Mouse (Mus musculus) bone marrow, adult 2 months (tissue): ENCODE results near the gene Gpr137. TPM values are rescaled to one million over a fixed set of nuclear protein-coding genes. Genes with fewer than 3 reads are reported as not detected.
"Not testable (repeated sequence)": the region's sequence is repeated elsewhere in the genome, so short reads cannot be mapped to it uniquely, and the experiment has no call there.

Source experiments
- H3K27ac ChIP-seq: fragments of 200-500 bp; 2 replicates; pipeline ENCODE4 v1.5.1; 2012; ENCODE audit warnings: low read depth, mild to moderate bottlenecking, control low read depth, inconsistent platforms, low read length; ENCODE audit not compliant: control insufficient read depth, poor library complexity, insufficient read depth
- H3K4me1 ChIP-seq: fragments of 200-500 bp; 2 replicates; pipeline ENCODE4 v1.6.1; 2011; ENCODE audit warnings: low read length; ENCODE audit not compliant: control insufficient read depth, insufficient read depth
- H3K4me3 ChIP-seq: fragments of 200-500 bp; replicated peaks from 2 replicates; pipeline ENCODE3; 2011; ENCODE audit warnings: mild to moderate bottlenecking, low read depth, low read length, control low read depth; ENCODE audit not compliant: control insufficient read depth
- CTCF ChIP-seq: fragments of 200-500 bp; IDR thresholded peaks from 2 replicates; pipeline ENCODE4 v1.5.1; 2011; ENCODE audit warnings: low read length, control low read depth; ENCODE audit not compliant: control insufficient read depth, insufficient read depth
- POLR2A ChIP-seq: fragments of 200-500 bp; IDR thresholded peaks from 2 replicates; pipeline ENCODE4 v1.6.1; 2011; ENCODE audit warnings: low read depth, mild to moderate bottlenecking, control low read depth, low read length, borderline replicate concordance; ENCODE audit not compliant: control insufficient read depth
- WGBS: fragments of 180-500 bp; shearing (Covaris S2); methylation state at CpG from one replicate; pipeline ENCODE4 v1.1.7; 2018; 5-methylcytosine and 5-hydroxymethylcytosine counted together
- polyA plus RNA-seq: library from polyadenylated mRNA; stranded (reverse); fragments of >200 nt; gene quantifications from 2 replicates; pipeline ENCODE4 v1.2.4, GENCODE M21; 2011; ENCODE audit warnings: low replicate concordance; ENCODE audit not compliant: missing spikeins, insufficient read depth, insufficient read length

The Gpr137 gene
- 18.7 and 31.9 TPM in 2 replicates for polyA plus RNA-seq

GRCm38 (mm10) chr19:6942249-6942691, at the start of gene Gpr137:
Gene Gpr137 (minus strand): TSS chr19:6942480.
- Histone ChIP-seq H3K4me3 (peak within 1 kb of the TSS; percentile 100), H3K27ac (peak within 1 kb of the TSS; percentile 90), H3K4me1 (peaks cover 1% of the 10 kb centered on the region; the same call in 1 of the 2 replicates)
- under 1% methylated on average over 27 of the region's 27 CpGs for WGBS
- no peak for TF ChIP-seq CTCF
- TF ChIP-seq POLR2A = peak; percentile 85; the same call in 1 of the 2 replicates

DNA sequence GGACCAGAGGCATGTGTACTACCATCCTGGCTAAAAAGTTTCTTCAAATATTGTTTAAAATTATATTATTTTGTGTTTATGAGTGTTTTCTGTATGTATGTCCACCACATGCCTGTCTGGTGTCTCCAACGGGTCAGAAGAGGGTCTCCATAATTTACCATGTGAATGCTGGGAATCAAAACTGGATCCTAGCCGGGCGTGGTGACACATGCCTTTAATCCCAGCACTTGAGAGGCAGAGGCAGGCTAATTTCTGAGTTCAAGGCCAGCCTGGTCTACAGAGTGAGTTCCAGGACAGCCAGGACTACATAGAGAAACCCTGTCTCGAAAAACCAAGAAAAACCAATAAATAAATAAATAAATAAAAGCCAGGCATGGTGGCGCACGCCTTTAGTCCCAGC, 48.9 kb upstream of the Gpr137 start:
- 81% methylated on average over 6 of the region's 6 CpGs for WGBS
- not testable (repeated sequence) for H3K4me3 ChIP-seq, H3K27ac ChIP-seq, H3K4me1 ChIP-seq

DNA sequence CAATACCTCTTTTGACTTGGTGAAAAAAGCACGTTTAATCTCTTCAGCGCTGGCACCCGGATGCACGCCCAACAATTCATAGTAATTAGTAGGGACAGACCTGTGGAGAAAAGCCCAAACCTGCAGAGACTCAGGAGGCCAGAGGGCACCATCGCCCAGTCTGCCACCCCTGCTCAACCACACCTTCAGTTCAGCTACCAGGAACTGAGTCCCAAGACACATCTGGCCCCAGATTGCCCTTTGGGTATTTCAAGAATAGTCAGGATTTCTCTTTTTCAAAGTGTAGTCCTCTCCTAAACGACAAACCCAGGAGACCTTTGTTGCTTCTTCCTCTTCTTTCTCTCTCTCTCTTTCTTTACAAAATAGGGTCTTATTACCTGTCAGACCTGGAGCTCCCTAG, 48.4 kb upstream of the Gpr137 start:
- TF ChIP-seq POLR2A = no peak
- TF ChIP-seq CTCF = no peak
- Histone ChIP-seq H3K27ac (no peak overlapping the region), H3K4me1 (peaks cover 6% of the 10 kb centered on the region), H3K4me3 (no peak overlapping the region)
- 86% methylated on average over 6 of the region's 6 CpGs for WGBS

GRCm38 (mm10) chr19:6989251-6989650, 47.0 kb upstream of the Gpr137 start:
- H3K4me1 ChIP-seq = peaks cover 4% of the 10 kb centered on the region
- H3K27ac ChIP-seq = no peak overlapping the region
- WGBS = 91% methylated on average over 8 of the region's 8 CpGs
- no peak overlapping the region for H3K4me3 ChIP-seq
- TF ChIP-seq CTCF = no peak
- TF ChIP-seq POLR2A = no peak

DNA sequence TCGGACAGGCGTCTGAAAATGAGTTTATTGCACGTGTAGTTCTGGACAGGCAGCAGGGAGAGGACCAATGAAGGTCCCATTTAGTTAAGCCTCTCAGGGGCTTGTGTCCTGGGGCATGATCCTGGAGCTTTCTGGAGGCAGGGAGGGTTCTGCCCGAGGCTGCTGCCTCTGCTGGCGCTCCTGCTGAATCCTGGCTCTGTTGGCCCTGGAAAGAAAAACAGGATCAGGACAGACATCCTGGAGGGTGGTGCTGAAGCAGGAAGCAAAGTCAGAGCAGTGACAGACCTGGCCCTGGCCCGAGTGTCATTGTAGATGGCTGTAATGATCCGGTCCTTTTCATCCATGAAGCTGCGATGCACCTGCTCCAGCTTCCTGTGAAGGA, 45.6 kb upstream of the Gpr137 start:
- Histone ChIP-seq H3K4me1 (peaks cover 3% of the 10 kb centered on the region), H3K4me3 (peak overlapping the region; percentile 58), H3K27ac (no peak overlapping the region)
- no peak for TF ChIP-seq CTCF
- WGBS = 15% methylated on average over 8 of the region's 8 CpGs

- WGBS = 1% methylated on average over 84 of the region's 85 CpGs
Measured at GRCm38 (mm10) chr19:6987061-6987903, 45.0 kb upstream of the Gpr137 start, which contains the start of gene Vegfb. Gene Vegfb (minus strand): TSS chr19:6987651.

GRCm38 (mm10) chr19:6985951-6986708, 43.9 kb upstream of the Gpr137 start:
- Histone ChIP-seq H3K4me1 (peaks cover 3% of the 10 kb centered on the region), H3K4me3 (no peak overlapping the region), H3K27ac (no peak overlapping the region)
- WGBS = 63% methylated on average over 10 of the region's 10 CpGs
- TF ChIP-seq CTCF (no peak), POLR2A (no peak)

More at GRCm38 (mm10) chr19:6987061-6987903, 45.0 kb upstream of the Gpr137 start, which contains the start of gene Vegfb:
- peaks cover 3% of the 10 kb centered on the region for H3K4me1 ChIP-seq
- H3K4me3 ChIP-seq = peak within 1 kb of the TSS; percentile 62
- TF ChIP-seq POLR2A (no peak; the same call in 1 of the 2 replicates), CTCF (no peak)
- peak within 1 kb of the TSS; percentile 29; the same call in 1 of the 2 replicates for H3K27ac ChIP-seq

DNA sequence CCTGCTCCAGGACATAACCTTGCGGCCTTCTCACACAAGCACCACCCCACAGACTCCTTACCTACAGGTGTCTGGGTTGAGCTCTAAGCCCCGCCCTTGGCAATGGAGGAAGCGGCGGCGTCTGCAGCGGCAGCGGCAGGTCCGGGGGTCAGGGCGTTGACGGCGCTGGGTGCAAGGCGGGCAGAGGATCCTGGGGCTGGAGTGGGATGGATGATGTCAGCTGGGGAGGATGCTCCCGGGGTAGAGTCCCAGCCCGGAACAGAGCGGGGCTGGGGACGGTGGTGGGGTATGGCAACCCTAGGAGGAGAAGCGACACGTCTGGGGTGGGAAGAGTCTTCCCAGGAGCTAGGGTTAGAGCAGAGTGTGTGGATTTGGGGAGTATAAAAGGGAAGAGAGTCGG, 43.0 kb upstream of the Gpr137 start:
- 95% methylated on average over 19 of the region's 19 CpGs for WGBS
- Histone ChIP-seq H3K27ac (no peak overlapping the region), H3K4me1 (peaks cover 3% of the 10 kb centered on the region), H3K4me3 (no peak overlapping the region)
- no peak for TF ChIP-seq POLR2A
- TF ChIP-seq CTCF = no peak
